Mouse (Mus musculus): ENCODE data around the gene Megf8.

GRCm38 (mm10) chr7:25292107-25292506 lies 24.9 kb upstream of the Megf8 start:
- TF ChIP-seq ZNF384 (IDR thresholded peaks at IDR 0.05; ENCODE audit: low read depth, low read length): no peak
- no peak for TF ChIP-seq MAFK (IDR thresholded peaks at IDR 0.05; ENCODE audit: insufficient read depth, low read depth, low read length)
- TF ChIP-seq CHD2 (IDR thresholded peaks at IDR 0.05; ENCODE audit: low read depth, low read length): no peak
- no peak for TF ChIP-seq HCFC1 (IDR thresholded peaks at IDR 0.05; ENCODE audit: borderline replicate concordance, insufficient read depth, low read length)
